8 mouse cellular contexts compared by ENCODE assay signal in genomic region chr2:153446017-153446408, GRCm38 (mm10). TPM values are rescaled to one million over a fixed set of nuclear protein-coding genes. Genes with fewer than 3 reads are reported as not detected.
A peak's percentile ranks its signal among the peaks of the same experiment; 100 is the strongest.
DNase-seq lines count a peak whose midpoint lies in the region; ATAC-seq lines count a peak whose summit lies in the region.

No protein-coding gene starts in this region.

- H3K4me3 ChIP-seq in embryonic facial prominence, embryonic 13.5 days, result peak overlapping the region; percentile 91
- H3K4me3 ChIP-seq in macrophage (ENCODE audit: inconsistent target), result peak overlapping the region; percentile 4; the same call in 1 of the 2 replicates

- ATAC-seq in embryonic facial prominence, embryonic 13.5 days (ENCODE audit: insufficient number of reproducible peaks, insufficient read depth, low FRiP score, low TSS enrichment, low read depth), result no peak
- ATAC-seq in hematopoietic stem cell, adult 5-6 weeks (replicated peaks in 1 of 2; ENCODE audit: insufficient read depth in 1 of 2, low FRiP score in 2 of 2, low TSS enrichment in 1 of 2, low read depth in 1 of 2, poor library complexity in 2 of 2, severe bottlenecking in 2 of 2), result peak; percentile 37 to 54; a peak in 2 of 4 replicates

- H3K79me2 ChIP-seq in macrophage (ENCODE audit: inconsistent target), result no peaks in the 10 kb centered on the region

- H3K27me3 ChIP-seq in embryonic facial prominence, embryonic 13.5 days, result no peaks in the 10 kb centered on the region

- peak overlapping the region; percentile 88 for H3K4me2 ChIP-seq in embryonic facial prominence, embryonic 13.5 days

- under 1% methylated on average over 8 of the region's 8 CpGs for WGBS in embryonic facial prominence, embryonic 13.5 days
- WGBS in macrophage (ENCODE audit: missing documents), result 0% methylated on average over 8 of the region's 8 CpGs

- H3K9ac ChIP-seq in embryonic facial prominence, embryonic 13.5 days, result peak overlapping the region; percentile 92

- H3K27ac ChIP-seq in embryonic facial prominence, embryonic 13.5 days, result peak overlapping the region; percentile 97
- no peak overlapping the region for H3K27ac ChIP-seq in macrophage

- peak; percentile 62 for DNase-seq in adrenal gland, postnatal 14 days
- no peak for DNase-seq in adrenal gland, postnatal 25 days
- peak; percentile 80 for DNase-seq in NIH3T3 (ENCODE audit: low read depth)
- DNase-seq in left cerebral cortex, adult 18-20 months (ENCODE audit: low spot score in 2 of 2), result peak; percentile 48 to 62
- DNase-seq in right cerebral cortex, postnatal 25 days, result peak; percentile 35

- H3K4me1 ChIP-seq in embryonic facial prominence, embryonic 13.5 days, result peaks cover 36% of the 10 kb centered on the region

- H3K36me3 ChIP-seq in embryonic facial prominence, embryonic 13.5 days, result no peaks in the 10 kb centered on the region
- H3K36me3 ChIP-seq in macrophage (ENCODE audit: inconsistent target), result no peaks in the 10 kb centered on the region

- H3K9me3 ChIP-seq in embryonic facial prominence, embryonic 13.5 days, result no peaks in the 10 kb centered on the region

RNA-seq across cellular contexts. Expression of gene 4930404H24Rik, which starts 46.6 kb away (rescaled TPM):
- not detected in 2 replicates for total RNA-seq in adrenal gland, postnatal 14 days (2021)
- not detected in 2 replicates for total RNA-seq in adrenal gland, postnatal 25 days (2021)
- not detected in 2 replicates for polyA plus RNA-seq in embryonic facial prominence, embryonic 13.5 days (2015; fragmentation: Nextera tagmentation; extraction: Ambion mirVana)
- total RNA-seq in hematopoietic stem cell, adult 5-6 weeks (2017), result not detected in 2 replicates
- total RNA-seq in left cerebral cortex, adult 18-20 months (2021), result 1 to 10 TPM in 1 of 2 experiments, not detected in 1; 1.3 TPM
- not detected for total RNA-seq in macrophage (2018; cell fraction: chromatin; rRNA removed)
- not detected for total RNA-seq in macrophage (2018; cell fraction: cytosol; rRNA removed)
- total RNA-seq in macrophage (2018; cell fraction: nucleus; rRNA removed), result not detected
- not detected in 3 replicates for polyA plus RNA-seq in macrophage (2018)
